Mouse (Mus musculus) cerebellum, adult 9-10 months (tissue): Measurements from ENCODE around the gene Gm21987.

Experiments used
- DNase-seq: peaks from one replicate; pipeline ENCODE4 v3.0.0; 2022

Gene Gm21987

GRCm38 (mm10) chr16:38350361-38350855, 3.6 kb downstream of the Gm21987 start:
- DNase-seq: no peak

DNA sequence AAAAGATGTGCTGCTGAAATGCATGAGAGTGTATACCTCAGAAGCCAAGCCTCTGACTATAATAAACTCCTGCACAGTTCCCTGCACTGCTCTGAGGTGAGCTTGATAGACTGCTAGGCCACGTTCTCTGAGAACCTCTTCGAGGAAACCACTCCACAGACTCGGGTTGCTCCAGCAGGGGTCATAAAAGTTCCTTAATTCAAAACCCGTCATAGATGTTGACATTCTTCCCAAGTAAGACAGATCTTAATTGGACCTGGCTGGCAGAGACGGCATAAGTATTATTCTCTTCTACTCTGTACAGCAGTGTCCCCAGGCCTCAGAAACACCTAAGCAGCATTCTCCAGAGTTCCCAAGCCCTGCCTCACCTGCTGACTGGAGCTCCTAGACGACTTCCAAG, 4.1 kb downstream of the Gm21987 start:
- no peak for DNase-seq

- DNase-seq: no peak
Observed at GRCm38 (mm10) chr16:38352031-38352430, 5.2 kb downstream of the Gm21987 start.

DNA sequence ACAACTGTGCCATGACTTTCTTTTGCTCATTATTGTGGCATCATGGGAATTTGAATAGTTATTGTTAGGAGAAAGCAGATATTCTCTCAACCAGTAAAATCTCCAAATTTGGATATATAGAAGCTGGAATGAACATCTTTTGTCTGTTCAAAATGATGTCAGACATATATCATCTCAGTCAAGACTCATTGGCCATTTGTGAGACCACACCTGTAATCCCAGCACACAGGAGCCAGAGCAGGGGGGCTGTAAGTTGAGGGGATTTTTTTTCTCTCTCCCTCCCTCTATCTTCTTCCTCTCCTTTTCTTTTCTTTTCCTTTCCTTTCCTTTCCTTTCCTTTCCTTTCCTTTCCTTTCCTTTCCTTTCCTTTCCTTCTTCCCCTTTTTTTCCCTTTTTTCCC, 6.0 kb downstream of the Gm21987 start:
- DNase-seq: no peak

DNA sequence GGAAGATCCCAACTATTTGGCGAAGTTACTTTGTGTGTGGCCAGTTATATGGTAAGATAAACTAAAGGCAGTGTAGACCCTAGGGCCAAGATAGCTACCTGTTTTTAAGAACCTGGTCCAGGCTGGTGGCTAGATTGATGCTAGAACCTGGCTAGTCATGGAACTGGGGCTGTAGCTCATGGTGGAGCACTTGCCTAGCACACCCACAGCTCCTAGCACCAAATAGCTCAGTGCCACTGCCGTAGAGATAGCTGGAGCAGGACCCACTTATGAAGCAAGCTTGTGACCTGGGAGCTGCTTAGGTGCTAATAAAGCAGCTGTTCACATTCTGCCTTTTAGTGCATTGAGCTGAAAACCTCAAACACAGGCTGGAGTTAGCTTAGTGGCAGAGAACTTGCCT, 6.8 kb downstream of the Gm21987 start:
- DNase-seq: no peak

DNA sequence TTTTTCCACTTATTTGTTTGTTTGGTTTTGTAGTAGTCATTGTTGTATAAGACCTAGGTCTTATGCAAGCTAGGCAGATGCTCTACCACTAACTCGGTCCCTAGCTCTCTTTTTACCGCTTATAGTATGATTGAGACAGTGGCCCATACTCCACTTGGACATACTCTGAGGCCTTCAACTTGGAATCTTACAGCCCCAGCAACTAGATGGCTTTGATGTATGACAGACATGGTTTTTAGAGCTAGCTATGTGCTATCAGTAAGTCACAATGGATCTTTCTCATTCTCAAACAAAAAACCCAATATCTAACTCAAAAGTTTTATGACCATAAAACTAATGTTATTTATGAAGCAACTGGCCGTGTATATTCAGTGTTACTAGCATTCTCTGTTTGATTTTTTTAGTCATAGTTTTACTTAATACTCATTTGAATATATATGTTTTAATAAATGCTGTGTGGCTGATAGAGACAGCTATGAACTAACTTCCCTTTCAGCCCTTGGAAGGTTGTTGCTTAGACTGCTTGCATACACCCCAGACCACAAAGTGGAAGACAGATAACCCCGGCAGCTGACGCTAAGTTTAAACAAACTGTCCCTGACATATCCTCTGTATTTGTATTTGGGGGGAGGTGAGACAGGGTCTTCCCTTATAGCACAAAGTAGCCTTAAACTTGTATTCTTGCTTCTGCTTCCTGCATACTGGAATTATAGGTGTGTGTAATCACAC, 7.5 kb downstream of the Gm21987 start:
- DNase-seq: no peak

- DNase-seq: no peak
Observed at GRCm38 (mm10) chr16:38358256-38358812, 11.5 kb downstream of the Gm21987 start.

DNA sequence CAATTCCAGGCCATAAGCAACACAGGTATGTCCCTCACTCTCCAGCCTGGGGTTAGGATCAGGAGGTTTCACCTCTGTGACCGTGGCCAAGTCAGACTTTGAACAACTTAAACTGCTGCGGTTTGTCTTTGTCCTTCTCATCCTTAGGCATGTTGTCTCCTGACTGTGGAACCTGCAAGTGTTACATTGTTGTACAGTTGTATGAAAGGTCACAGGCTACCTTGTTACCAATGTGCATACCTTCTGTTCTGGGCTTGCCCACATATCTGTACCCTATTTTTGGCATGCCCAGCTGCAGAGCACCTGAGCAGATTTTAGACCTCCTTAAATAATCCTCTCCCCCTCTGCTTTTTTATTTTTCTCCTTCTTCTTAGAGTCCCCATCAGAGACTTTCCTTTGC, 12.4 kb downstream of the Gm21987 start:
- DNase-seq: no peak

- no peak for DNase-seq
Observed at GRCm38 (mm10) chr16:38359857-38360256, 13.0 kb downstream of the Gm21987 start.

DNA sequence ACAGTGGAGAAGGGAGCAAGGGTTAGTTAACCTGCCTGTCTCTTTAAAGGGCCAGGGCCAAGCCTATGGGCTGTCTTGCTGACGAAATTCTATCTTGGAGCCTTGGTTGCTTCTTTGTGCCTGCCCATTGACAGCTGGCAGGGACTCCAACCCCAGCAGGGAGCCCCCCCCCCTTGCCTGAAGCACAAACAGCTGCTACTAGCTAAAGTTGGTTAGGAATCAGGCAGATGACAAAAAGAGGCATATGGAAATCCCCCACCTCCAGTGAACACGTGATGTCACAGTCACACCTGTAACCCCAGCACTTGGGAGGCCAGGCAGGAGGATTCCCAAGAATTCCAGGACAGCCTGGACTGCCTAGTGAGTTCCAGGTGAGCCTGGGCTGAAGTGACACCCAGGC, 13.5 kb downstream of the Gm21987 start:
- DNase-seq: no peak

- no peak for DNase-seq
Observed at GRCm38 (mm10) chr16:38361933-38362332, 15.1 kb downstream of the Gm21987 start, which contains the start of gene Popdc2. Gene Popdc2 (plus strand): TSS chr16:38362209.

DNA sequence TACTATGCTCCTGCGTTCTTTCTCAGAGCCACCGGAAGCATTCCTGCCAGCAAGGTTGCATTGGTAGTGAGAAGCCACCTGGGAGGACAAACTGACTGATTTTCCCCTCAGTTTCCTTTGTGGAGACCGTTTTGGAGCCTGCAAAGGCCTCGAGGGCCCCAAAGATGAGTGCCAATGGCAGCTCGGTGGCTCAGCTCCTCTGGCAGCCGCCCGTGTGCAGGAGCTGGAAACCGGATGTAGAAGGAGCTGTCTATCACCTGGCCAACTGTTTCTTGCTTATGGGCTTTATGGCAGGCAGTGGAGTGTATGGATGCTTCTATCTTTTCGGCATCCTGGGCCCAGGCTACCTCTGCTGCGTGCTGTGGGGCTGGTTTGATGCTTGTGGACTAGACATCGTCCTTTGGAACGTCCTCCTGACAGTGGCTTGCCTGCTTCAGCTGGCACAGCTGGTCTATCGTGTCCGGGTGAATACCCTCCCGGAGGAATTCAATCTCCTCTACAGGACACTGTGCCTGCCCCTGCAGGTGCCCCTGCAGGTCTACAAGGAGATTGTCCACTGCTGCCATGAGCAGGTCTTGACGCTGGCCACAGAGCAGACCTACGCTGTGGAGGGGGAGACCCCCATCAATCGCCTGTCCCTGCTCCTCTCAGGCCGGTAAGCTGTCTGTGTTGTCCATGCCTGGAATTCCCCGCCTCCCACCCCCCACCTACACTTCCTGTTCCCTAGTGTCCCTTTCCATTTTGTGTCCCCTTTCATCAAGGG, 15.8 kb downstream of the Gm21987 start:
- DNase-seq: no peak

GRCm38 (mm10) chr16:38363256-38363595, 16.4 kb downstream of the Gm21987 start:
- DNase-seq: no peak

DNA sequence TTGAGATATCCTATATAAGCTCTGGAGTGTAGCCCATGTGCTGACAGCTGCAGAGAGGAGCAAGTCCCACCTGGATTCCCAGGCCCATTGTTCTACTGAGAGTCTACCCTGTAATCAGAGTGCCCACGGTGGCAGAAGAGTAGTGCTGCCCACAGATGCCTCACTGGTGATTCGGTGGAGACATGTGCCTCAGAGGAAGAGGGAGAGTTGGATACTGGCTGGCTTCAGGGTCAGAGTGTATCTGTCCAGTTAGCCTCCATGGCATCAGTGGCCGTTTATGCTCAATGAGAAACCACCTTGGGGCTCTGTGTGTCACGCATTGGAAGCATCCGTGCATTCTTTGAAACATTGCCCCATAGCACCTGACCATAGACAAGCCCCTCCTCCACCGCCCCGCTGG, 16.8 kb downstream of the Gm21987 start:
- DNase-seq: no peak

GRCm38 (mm10) chr16:38365390-38365789, 18.6 kb downstream of the Gm21987 start:
- DNase-seq: no peak

- no peak for DNase-seq
Observed at GRCm38 (mm10) chr16:38366231-38366630, 19.4 kb downstream of the Gm21987 start.

GRCm38 (mm10) chr16:38368336-38368735, 21.5 kb downstream of the Gm21987 start:
- peak; percentile 40 for DNase-seq

DNA sequence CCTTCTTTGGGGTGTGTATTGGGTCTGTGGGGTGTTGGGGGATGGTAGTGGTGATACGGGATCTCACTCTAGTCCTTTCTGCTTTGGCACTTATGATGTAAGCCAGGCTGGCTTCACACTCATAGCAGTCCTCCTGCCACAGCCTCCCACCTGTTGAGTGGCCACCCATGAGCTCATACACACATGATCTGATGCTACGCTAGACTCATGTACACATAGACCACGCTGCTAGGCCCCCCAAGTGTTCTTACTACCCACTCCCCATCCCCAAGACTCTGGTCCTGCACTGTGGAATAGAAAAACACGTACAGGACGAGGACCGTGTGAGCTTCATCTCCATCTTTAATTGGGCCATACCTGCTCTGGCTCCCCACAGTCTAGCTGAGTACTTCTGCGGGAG, 22.2 kb downstream of the Gm21987 start:
- no peak for DNase-seq

- no peak for DNase-seq
Observed at GRCm38 (mm10) chr16:38369431-38369830, 22.6 kb downstream of the Gm21987 start.

DNA sequence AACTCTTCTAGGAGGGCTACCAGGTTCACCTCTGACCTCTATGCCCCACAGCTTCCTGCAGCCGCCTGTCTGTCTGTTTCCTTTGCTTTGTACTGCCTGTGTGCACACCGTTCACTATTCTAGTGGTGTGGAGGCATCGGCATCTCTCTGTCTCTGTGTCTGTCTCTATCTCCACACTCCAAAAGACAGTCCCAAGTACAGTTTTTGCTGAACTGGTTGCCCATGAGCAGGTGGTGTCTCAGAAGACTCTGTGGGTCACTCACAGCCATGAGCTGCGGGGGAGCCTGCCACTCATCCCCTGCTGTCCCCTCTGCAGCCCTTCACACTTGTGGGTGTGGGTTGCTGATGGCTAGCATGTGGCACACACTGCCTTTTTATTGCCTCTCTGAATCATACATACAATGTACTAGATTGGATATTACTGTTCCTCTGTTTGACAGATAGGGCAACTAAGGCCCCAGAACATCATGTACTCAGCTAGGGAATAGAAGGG, 23.2 kb downstream of the Gm21987 start:
- no peak for DNase-seq

- DNase-seq: no peak
Observed at GRCm38 (mm10) chr16:38370633-38371374, 24.0 kb downstream of the Gm21987 start.

- DNase-seq: no peak
Observed at GRCm38 (mm10) chr16:38371705-38372296, 25.0 kb downstream of the Gm21987 start.

GRCm38 (mm10) chr16:38372876-38373275, 26.0 kb downstream of the Gm21987 start:
- DNase-seq: no peak
